ENCODE assay signal across 26 mouse cellular contexts in genomic region chr2:56540714-56541113, GRCm38 (mm10).
"Had no signal": no experiment of that assay in that cellular context is flagged by ENCODE, and none has a peak within 500 bp of the region (broad histone marks: within the 10 kb centered on the region; RNA-seq: fewer than 3 reads in every experiment).

No protein-coding gene starts in this region.

- H3K9me3 ChIP-seq: heart, embryonic 13.5 days; heart, embryonic 15.5 days; hindbrain, embryonic 13.5 days; hindbrain, embryonic 15.5 days; kidney, embryonic 15.5 days; limb, embryonic 13.5 days; limb, embryonic 15.5 days; liver, embryonic 12.5 days had no signal

- H3K9ac ChIP-seq: heart, embryonic 13.5 days; heart, embryonic 15.5 days; hindbrain, embryonic 13.5 days; hindbrain, embryonic 15.5 days; kidney, embryonic 15.5 days; limb, embryonic 13.5 days; limb, embryonic 15.5 days; liver, embryonic 12.5 days had no signal

- H3K4me3 ChIP-seq: heart, adult 2 months; heart, embryonic 13.5 days; heart, embryonic 15.5 days; hindbrain, embryonic 13.5 days; hindbrain, embryonic 15.5 days; kidney, embryonic 15.5 days; limb, embryonic 13.5 days; limb, embryonic 15.5 days; liver, embryonic 12.5 days had no signal

- H3K4me1 ChIP-seq: heart, embryonic 13.5 days; heart, embryonic 15.5 days; hindbrain, embryonic 15.5 days; kidney, embryonic 15.5 days; limb, embryonic 13.5 days; limb, embryonic 15.5 days; liver, embryonic 12.5 days had no signal

- H3K4me2 ChIP-seq: heart, embryonic 11.5 days; heart, embryonic 13.5 days; heart, embryonic 15.5 days; hindbrain, embryonic 13.5 days; kidney, embryonic 15.5 days; limb, embryonic 13.5 days; limb, embryonic 15.5 days; liver, embryonic 12.5 days had no signal

- H3K27me3 ChIP-seq: heart, embryonic 13.5 days; heart, embryonic 15.5 days; hindbrain, embryonic 13.5 days; hindbrain, embryonic 15.5 days; kidney, embryonic 15.5 days; limb, embryonic 13.5 days; limb, embryonic 15.5 days; liver, embryonic 12.5 days had no signal

- H3K36me3 ChIP-seq: heart, embryonic 13.5 days; heart, embryonic 15.5 days; hindbrain, embryonic 13.5 days; hindbrain, embryonic 15.5 days; kidney, embryonic 15.5 days; limb, embryonic 13.5 days; limb, embryonic 15.5 days; liver, embryonic 12.5 days had no signal

- ATAC-seq: hindbrain, postnatal 0 days; intestine, embryonic 16.5 days; liver, embryonic 12.5 days had no signal

- DNase-seq: gastrocnemius, postnatal 14 days; gastrocnemius, postnatal 36 days; heart, adult 11 months; heart, adult 2 months; heart, postnatal 14 days; heart, postnatal 36 days; kidney, adult 11 months; kidney, adult 2 months; kidney, adult 9 months; kidney, postnatal 14 days; kidney, postnatal 36 days; layer of hippocampus, adult 9-11 months; layer of hippocampus, postnatal 36 days; left cerebral cortex, postnatal 4 days had no signal

- H3K27ac ChIP-seq: heart, adult 2 months; heart, embryonic 13.5 days; heart, embryonic 15.5 days; hindbrain, embryonic 13.5 days; hindbrain, embryonic 15.5 days; hindbrain, postnatal 0 days; kidney, embryonic 15.5 days; kidney, postnatal 0 days; limb, embryonic 13.5 days; limb, embryonic 15.5 days; liver, embryonic 12.5 days had no signal
